Mouse (Mus musculus) cerebral cortex, adult 2 months (tissue): ENCODE measurements around the gene Ptpn13.

ENCODE experiments used
- WGBS: fragments of 180-500 bp; shearing (Covaris S2); methylation state at CpG from one replicate; pipeline ENCODE4 v1.1.7; 2018; 5-methylcytosine and 5-hydroxymethylcytosine counted together

Gene Ptpn13

DNA sequence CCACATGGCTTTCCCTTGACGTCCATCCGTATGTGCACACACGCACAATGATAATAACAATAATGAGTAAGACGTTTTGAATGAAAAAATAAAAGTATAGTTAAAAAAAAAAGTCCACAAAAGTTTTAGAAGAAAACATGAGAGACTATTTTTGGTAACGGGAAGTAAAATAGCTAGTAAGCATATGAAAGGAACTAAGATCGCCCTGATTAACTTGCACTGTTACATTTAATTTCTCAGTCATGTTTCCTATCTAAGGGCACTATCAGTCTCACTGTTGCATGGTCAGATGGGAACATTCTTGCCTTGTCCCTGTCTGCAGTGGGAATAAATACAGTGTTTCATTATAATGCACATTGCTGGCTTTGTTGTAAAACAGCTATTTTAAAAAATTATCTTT lies 2.4 kb upstream of the Ptpn13 start:
- 84% methylated on average over 6 of the region's 6 CpGs for WGBS

DNA sequence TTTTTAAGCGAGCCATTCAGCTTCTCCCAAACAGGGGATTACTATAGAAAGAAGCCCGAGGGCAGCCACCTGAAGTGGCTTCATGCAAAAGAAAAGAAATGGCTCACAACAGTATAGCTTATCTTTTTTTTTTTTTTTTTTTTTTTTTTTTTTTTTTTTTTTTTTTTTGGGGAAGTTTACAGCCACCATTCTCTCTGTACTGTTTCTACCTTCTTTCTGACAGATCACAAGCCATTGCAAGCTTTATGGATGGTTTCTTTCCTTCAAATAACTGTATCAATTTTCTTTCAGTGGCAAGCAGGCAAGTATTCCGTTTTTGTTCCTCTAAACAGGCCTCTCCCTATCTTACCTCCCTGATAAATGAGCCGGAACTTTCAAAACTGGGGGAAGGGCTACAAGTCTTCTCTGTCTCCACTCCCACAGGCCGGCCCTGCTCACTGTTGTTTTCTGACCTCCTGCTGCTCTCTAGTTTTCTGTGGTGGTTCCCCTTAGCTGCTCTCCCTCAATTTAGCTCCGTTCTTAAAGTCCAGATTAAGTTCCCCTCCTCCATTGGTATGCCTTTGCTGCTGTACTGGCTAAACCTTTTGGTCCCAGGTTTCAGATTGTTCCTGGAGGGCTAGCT lies 1.6 kb upstream of the Ptpn13 start:
- WGBS = 70% methylated on average over 6 of the region's 6 CpGs

DNA sequence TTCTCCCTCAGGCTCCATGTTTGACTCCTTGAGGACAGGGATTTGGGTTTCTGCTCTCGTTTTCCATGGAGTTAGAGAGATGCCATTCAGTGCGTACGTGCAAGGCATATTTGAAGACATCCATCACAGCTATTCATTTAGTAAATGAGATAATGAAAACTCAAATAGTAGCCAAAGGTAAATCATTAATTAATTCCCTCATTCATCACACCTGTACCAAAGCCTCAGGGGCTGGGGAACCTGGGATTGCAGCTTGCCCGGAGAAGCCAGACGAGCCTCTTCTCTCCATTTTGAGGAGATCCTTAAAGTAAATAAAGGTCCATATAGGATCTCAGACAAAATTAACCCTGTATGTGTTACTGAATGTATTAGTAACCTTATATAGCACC lies 1.1 kb upstream of the Ptpn13 start:
- WGBS = 78% methylated on average over 5 of the region's 5 CpGs

DNA sequence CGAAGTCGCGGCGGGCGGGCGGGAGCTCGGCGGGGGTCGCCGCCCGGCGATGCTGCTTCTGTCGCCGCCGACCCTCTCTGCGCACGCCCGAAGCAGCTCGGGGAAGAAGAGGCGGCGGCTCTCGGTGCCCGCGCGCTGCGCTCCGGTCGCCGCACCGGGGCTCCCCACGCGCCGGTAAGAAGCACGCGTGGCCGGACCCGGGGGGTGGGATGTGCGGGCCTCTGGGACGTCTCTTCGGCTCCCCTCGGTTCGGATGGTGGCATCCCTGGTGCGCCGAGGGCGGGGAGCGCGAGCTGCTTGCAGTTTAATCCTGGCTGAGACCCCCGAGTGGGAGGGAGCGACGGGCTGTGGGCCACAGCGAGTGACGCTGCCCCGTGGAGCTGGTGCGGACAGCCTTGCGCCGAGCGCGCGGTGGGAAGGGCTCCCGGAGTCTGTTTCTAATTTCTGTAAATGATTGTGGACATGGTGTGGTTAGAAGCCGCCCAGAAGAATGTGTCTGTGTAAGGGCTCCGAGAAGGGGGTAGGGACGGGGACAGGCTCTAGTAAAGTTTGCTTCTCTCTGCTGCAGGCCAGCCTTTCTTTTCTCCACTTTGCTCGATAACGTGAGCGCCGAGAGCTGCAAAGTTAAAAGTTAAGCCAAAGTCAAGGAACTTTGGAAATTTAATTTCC lies 505 bp downstream of the Ptpn13 start:
- under 1% methylated on average over 67 of the region's 67 CpGs for WGBS

DNA sequence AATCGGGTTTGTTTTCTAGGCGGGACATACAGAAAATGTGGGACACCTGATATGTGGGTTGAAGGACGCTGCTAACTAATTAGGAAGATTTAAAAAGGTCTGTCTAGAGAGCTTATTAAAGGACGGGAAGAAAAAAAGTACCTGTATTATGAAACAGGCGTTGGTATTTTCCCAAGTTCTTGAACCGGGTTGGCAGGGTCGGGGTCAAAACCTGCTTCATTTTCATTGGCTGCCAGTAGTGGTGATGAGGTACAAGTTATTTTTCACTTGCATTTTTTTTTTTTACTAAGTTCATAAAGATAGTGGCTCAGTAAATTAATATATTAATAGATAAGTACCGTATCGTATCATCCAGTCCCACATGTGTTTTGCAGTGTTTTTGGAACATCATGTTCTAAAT lies 1.3 kb downstream of the Ptpn13 start:
- 35% methylated on average over 9 of the region's 9 CpGs for whole genome bisulfite sequencing

DNA sequence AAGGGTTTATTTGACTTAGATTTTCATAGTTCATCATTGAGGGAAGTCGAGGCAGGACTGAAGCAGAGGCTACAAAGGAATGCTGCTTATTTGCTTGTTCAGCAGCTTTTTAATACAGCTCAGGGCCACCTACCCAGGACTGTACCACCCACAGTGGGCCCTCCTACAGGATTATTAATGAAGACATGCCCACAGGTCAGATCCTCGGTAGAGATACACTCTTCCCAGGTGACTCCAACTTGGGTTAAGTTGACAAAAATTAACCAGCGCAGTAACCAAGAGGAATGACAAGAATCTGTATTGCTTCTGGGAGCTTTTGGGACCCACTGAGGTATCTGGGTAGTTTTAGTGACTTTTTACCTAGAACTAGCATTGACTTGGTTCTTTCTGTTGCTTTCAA lies 6.0 kb downstream of the Ptpn13 start:
- 90% methylated on average over 3 of the region's 3 CpGs for WGBS

DNA sequence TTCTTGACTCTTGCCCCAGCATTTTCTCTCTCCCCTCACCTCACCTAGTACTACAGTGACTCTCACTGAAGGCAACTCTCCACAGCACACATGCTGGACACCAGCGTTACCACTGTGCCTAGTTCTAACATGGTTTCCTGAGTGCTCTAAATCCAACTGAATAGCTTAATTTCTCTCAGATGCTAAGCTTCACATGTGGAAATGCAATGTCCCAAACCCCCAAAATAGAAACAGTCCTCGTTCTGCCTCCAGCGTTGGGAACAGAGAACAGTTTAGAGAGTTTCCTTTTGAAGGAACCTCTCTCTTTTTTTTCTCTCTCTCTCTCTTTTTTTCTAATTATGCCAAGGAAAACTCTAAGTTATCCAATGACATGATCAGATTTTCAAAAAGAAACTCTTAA lies 6.5 kb downstream of the Ptpn13 start:
- whole genome bisulfite sequencing = 35% methylated on average over 3 of the region's 3 CpGs

DNA sequence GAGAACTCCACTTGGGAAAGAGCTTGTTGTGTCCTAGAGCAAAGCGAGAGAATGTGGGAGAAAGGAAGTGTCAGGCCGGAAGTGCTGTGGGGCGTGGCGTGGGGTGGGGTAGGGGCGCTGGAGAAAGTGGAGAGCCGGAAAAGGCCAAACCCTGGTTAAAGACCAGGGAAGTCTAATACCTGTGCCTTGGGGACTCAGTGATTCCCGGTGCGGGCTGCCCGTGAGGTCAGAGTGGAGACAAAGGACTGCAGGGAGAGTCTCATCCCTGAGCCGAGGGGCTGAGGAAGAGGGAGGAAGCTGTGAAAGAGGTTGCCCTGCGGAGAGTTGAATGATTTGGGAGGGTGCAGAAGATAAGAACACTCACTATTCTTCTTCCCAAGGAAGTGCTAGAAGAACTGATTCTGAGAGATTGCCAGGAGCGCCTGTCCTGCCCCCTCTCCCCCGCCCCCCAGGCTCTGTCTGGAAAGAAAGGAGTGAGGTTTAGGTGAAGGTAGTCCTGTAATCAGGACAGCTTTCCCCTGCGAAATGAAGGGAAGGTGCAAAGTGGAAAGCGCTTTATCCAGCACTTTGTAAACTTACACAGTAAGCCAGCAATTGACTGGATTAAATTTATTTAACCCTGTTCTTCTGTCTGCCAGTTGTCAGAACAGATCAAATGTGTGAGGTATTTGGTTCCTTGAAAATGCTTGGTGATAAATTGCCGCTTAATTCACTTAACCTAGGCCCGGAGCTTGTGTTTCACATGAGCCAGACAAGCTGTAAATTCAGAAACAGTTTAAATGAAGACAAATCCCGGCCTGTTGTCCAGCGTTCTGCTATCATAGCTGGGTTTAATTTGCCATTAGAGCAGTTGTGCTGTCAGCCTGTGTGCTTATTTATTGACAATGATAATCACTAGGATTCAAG lies 11.3 kb downstream of the Ptpn13 start:
- WGBS = 64% methylated on average over 19 of the region's 19 CpGs

DNA sequence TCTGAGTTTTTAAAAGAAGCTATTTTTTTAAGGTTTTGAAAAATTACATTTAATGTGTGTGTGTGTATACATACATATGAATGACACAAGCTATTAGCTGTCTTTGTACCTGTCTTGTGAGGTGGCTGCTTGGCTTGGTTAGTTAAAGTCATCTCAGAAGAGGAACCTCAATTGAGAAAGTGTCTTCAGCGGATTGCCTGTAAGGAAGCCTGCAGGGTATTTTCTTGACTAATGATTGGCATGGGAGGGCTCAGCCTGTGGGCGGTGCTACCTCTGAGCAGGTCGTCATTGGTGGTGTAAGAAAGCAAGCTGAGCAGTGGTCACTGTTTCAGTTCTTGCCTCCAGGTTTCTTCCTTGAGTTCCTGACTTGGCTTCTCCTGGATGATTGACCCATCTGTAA lies 12.7 kb downstream of the Ptpn13 start:
- 80% methylated on average over 3 of the region's 3 CpGs for WGBS

DNA sequence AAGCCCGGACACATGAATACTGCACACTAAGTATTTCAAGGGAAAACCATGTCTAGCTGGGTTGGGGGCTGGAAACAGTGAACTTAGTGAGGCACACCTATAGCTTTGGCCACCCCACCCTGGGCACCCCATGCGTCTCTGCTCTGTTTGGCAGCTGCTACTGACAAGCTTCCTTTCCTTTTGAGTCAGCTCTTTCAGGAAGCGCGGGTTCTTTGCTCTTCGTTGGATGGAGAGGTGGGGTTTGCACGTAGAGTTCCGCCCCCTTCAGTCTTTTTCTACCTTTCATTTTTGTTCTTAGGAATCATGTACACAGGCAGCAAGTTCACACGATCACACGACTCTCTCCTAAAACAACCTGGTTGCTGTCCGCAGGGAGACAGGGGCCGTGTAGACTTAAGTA lies 14.2 kb downstream of the Ptpn13 start:
- WGBS = 86% methylated on average over 11 of the region's 11 CpGs

DNA sequence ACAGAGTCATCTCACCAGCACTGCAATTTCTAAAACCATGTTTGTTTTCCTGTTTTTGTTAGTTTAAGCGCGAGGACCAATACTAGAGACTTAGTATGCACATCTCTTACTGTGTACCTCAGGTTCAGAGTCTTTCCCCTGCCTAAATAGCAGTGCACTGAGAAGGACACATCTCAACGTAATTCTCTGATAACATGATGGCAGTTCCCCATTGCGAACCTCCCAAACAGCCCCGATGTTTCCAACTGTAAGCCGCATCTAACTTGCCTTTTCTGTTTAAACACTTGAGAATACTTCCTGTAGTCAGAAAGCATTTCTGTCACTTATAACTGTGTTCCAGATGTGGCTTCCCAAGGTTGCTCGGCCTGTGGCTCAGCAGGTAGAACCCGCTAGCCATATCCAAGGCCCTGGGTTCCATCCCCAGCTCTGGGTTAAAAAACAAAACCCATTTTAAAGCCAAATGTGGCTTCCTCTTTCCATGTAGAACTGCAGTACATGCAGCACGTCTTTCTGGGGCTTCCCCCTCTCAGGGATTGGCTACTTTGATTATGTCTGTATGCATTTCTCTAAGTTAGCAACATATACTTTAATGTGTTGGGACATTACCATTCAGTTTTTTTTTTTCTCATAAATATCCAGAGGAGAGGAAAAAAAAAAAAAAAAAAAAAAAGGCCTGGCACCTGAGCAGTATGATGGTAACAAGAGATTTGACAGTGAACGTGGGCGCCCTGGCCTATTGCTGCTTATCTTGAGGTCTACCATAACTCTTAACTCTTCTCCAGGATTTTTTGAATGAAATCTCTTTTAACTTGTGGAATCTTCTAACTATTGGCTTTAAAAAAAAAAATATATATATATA lies 15.7 kb downstream of the Ptpn13 start:
- WGBS = 94% methylated on average over 11 of the region's 11 CpGs

DNA sequence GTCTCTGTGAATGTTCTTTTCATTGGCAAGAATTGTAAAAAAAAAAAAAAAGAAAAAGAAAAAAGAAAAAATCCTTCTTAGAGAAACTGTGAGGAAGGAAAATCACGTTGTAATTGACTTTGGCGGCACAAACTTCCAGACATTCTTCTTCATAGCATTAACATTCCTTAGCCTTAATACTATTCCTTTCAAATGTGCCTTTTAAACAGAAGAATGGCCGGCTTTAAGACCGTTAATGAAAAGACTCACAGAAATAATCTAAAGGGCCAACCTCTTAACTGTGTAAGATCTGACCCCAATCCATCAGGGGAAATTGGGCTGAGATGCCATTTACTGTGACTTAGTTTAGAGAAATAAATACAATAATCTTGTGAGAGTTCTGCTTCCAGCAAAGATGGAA lies 16.7 kb downstream of the Ptpn13 start:
- WGBS = 65% methylated on average over 4 of the region's 4 CpGs

DNA sequence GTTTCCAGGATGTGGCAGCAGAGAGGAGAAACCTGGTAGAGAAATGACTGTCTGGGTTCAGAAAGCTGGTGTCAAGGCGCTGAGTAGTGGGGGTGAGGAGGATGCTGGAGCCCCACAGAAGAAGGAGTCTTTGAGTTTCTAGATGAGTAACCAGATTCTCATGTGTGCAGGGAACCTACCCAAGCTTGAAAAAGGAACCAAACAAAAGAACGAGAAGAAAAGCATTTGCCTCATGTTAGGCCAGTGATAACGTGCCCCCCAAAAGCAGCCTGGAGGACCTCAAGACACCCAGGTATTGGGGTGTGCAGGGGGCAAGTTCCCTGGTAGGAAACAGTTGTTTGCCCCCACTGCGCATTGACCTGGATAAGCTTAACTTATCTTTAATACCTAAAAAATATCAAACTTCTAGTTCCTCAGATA lies 17.3 kb downstream of the Ptpn13 start:
- 88% methylated on average over 4 of the region's 4 CpGs for WGBS

DNA sequence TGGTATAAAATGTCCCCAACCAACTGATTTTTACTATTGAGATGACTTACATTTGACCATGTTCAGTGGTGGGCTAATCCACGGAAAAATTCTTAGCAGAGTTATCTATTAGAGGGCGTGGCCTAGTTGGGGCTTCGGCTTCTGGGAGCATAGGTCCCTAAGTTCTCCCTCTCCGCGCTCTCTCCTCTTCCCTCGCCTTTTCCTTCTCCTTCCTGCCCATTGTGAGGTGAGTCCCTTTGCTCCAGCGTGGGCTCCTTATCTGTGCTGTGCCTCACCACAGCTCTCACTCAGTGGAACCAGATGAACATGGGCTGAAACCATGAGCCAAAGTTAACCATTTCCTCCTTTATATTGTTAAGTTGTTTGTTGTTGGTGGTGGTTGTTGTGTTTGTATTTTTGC lies 17.9 kb downstream of the Ptpn13 start:
- WGBS = 90% methylated on average over 7 of the region's 7 CpGs

DNA sequence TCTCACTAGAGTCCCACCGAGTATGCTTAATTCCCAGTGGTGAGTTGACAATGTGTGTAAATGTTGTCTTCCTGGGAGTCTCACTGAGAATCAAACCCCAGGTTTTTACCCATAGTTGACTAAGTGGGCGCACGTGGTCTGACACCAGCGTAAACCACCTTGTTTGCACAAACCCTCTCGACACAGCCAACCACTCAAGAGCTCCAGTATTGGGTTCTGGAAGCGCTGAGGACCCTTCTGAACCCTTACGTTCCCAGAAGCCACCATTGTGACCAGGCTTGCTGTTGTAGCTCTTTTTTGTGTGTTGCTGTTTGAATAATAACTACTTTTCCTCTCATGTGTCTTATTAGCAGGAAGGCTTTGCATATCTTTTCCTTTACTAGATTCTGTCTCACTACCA lies 20.4 kb downstream of the Ptpn13 start:
- 96% methylated on average over 7 of the region's 7 CpGs for WGBS

DNA sequence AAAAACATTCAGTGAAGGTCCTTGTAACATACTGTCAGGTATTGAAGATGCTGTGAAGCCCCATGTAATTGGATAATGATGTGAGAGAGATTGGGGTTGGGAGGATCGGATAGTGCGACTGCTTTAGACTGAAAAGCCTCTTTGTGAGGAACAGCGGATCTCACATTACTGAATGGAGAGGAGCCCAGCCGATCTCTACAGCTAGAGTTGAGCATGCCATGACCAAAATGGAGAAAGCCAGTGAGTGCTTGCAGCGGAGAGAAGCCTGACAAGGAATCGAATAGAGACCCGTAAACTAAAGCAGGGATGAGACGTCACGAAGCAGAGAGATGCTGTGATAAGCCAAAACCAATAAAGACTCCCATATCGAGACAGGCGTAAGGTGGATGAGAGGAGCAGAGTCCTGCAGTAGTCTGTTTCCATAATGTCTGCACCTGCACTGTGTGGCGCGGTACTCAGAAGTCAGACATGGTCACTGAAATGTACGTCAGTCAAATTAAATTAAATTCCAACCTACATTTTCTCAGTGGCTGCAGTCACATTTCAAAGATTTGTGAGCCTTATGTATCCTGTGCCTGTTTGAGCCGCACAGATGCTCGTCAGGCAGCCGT lies 22.9 kb downstream of the Ptpn13 start:
- WGBS = 44% methylated on average over 17 of the region's 17 CpGs

DNA sequence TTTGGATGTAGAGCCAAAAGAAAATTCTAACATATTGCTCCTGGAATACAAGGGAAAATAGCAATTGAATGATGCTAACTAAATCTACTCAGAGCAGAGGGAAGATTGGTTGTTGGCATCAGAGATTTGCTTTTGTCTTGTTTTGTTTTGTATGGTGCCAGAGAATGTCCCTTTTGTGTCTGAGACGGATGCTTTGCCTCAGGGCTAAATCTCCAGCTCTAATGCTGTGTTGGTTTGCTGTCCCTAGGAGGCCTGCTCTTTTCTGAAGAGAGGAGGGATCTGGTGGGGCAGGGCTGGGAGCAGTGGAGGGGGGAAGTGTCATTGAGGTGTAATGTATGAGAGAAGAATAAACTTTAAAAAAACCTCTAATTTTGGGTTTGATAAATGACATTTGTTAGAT lies 23.5 kb downstream of the Ptpn13 start:
- WGBS = 38% methylated on average over 1 of the region's 1 CpGs

DNA sequence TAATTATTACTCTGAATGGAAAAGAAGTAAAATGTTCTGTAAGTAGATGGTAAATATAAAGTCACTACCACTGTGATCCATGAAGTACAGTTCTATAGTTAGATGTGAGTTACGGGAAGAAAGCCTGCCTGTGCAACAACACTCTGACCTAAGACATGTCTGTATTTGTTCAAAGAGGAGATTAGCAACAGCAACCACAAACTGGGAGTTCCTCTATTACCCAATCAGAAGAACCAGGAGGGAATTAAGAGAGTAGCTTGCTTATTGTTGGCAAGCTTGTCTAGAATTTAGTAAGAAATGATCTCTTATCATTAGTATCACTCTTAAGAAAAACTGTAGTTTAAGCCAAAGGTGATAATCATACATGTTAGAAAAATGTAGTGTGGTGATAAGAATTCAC lies 25.7 kb downstream of the Ptpn13 start:
- 100% methylated on average over 1 of the region's 1 CpGs for WGBS

DNA sequence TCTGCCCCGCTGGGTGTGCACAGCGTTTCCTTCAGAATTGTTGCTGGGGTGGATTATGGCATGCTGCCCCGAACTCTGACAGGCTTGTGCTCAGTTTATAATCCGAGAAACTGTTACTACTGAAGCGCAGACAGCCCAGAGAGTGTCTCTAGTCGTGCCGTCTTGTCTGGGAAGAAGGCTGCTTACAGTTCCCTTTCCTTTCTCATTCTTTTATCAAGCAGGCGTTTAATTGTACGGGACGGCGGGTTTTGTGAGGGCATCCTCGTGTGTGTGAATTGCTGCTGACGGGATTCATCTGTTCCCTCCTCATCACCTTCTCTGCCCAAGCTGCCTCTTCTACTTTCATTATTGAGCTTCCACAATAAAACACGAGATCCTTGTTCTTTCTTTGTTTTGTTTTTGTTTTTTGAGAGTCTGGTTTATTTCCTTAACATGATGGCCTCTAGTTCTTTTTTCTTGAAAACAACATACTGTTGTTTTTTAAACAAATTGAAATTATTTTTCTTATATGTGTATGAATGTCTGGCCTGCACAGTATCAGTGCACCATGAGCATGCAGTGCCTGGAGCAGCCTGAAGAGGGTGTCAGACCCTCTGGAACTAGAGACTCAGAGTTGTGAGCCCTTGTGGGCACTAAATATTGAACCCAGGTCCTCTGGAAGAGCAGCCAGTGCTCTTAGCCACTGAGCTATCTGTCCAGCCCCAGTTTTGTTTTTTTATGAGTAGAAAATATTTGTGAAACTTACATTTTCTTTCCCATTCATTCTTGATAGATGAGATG lies 28.6 kb downstream of the Ptpn13 start:
- 68% methylated on average over 14 of the region's 14 CpGs for WGBS

DNA sequence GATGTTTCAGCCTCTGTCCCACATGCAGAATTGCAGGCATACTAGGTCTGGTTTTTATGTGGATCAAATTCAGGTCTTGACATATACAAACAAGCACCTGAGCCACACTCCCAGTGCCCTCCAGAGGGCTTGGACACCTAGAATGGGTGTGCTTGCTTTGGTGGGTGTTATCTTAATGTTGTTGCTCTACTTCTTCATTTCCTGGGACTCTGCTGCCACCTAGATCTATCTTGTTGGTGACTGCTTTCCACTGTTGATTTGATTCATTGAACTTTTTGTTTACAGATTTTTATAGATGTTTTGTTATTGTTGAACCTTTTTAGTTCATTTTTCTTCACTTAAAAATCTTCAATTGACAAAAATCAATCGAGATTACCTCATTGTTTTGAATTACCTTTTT lies 31.8 kb downstream of the Ptpn13 start:
- WGBS = 90% methylated on average over 1 of the region's 1 CpGs

DNA sequence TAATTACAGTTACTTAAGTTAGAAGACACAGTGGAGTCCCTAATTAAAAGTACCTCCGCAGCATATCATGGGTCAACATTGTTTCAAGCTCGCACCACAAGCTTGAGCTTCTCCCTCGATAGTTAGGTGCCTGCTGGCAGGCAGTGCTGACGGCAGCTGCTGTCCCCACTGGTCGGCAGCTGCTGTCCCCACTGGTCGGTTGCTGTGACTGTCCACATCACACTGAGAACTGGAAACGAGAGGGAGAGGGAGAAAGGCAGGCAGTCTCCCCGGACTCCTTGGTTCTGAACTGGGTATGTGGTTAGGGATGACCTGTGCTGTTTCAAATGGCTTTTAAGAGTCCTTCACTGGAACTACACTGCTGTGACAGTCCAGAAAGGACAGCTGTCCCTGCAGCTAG lies 33.4 kb downstream of the Ptpn13 start:
- WGBS = 60% methylated on average over 8 of the region's 8 CpGs
